Mouse (Mus musculus): ENCODE measurements around the gene Ncor1. TPM values are rescaled to one million over a fixed set of nuclear protein-coding genes. Genes with fewer than 3 reads are reported as not detected.

The Ncor1 gene
- polyA plus RNA-seq (2017; shearing (Covaris generic)) = 100 to 1,000 TPM; 385 to 398 TPM

DNA sequence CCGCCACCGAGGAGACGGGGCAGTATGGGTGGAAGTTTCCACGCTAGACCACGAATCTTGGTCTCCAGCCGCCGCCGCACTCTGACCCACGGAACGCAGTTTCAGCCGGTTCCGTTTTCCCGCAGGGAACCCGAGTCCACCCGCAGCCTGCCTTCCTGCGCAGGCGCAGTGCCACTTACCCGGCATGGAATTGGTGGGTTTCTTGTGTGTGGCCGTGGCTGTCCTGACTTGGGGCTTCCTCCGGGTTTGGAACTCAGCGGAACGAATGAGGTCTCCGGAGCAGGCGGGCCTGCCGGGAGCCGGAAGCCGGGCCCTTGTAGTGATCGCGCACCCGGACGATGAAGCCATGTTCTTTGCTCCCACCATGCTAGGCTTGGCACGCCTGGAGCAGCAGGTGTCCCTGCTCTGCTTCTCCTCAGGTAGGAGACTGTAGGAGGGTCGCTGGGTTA lies at the start of gene Ncor1, which contains the start of gene Pigl:
Gene Ncor1 (minus strand): TSS at position 266 of the 449 bp plus-strand sequence.
Gene Pigl (plus strand): TSS at position 185 of the 449 bp plus-strand sequence.

DNA sequence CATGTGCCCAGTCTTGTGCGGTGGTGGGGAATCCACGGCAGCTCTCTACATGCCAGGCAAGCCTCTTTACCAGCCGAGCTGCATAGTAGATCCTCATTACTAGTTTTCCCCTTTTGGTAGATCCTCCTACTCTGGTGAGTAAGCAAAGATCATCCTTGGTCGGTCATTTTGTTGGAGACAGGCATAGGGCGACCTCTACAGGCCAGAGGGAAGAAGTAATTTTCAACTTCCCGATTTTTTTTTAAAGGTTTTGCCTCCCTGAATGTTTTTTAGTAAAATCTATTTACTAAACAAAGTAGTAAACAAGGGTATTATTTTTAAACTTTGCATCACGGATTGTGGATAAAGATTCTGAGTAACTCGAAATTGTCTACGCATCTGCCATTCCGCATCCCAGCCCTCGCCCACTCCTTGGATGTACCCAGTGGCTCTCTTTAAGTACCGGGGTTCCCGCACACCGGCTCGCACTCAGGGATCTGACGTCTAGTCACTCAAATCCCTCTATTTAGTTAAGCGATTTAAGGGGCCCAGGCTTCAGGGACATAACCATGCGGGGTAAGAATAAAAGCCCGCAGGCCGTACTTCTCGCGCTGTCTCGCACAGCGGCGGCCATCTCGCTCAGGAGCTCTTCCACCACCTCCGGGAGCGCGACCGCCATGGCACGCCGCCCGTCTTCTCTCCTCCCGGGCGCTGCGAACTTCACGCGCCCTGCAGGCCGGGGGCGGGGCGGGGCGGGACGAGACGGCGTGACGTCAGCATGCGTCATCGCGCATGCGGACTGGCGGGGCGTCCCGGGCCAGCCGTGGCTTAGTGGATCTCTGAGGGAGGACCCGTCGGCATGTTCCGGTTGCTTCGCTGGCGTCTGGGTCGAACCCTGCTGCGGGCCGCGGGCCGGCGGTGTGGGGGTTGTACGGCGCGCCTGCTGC lies 177.4 kb downstream of the Ncor1 start, which contains the start of the genes Zswim7 and Ttc19:
Gene Zswim7 (minus strand): TSS at position 701 of the 926 bp plus-strand sequence.
Gene Ttc19 (plus strand): TSS at position 799 of the 926 bp plus-strand sequence.

Other genes with a start within 250 kb of the Ncor1 start
- under 1 TPM; 0.11 to 0.20 TPM for gene Adora2b, start 209.6 kb downstream of the Ncor1 start, polyA plus RNA-seq (2017; shearing (Covaris generic))
- gene Zswim7, start 177.2 kb downstream of the Ncor1 start, polyA plus RNA-seq (2017; shearing (Covaris generic)) = 10 to 100 TPM in 1 of 2 experiments, 1 to 10 TPM in 1; 7.9 to 11.5 TPM
- gene Ttc19, start 177.1 kb downstream of the Ncor1 start, polyA plus RNA-seq (2017; shearing (Covaris generic)) = 10 to 100 TPM; 30.2 to 31.3 TPM
- 10 to 100 TPM in 1 of 2 experiments, 1 to 10 TPM in 1; 10.0 to 12.2 TPM for gene Pigl, start 81 bp downstream of the Ncor1 start, polyA plus RNA-seq (2017; shearing (Covaris generic))
- gene Cenpv, start 80.7 kb upstream of the Ncor1 start, polyA plus RNA-seq (2017; shearing (Covaris generic)) = 1 to 10 TPM; 4.3 to 6.5 TPM
- 1,000 to 10,000 TPM; 2,634 to 2,908 TPM for gene Ubb, start 92.6 kb upstream of the Ncor1 start, polyA plus RNA-seq (2017; shearing (Covaris generic))
- gene Trpv2, start 115.9 kb upstream of the Ncor1 start, polyA plus RNA-seq (2017; shearing (Covaris generic)) = 100 to 1,000 TPM in 1 of 2 experiments, 10 to 100 TPM in 1; 97.7 to 131 TPM
- 1 to 10 TPM; 3.0 to 6.0 TPM for gene Lrrc75a, start 190.0 kb upstream of the Ncor1 start, polyA plus RNA-seq (2017; shearing (Covaris generic))
- gene Mmgt2, start 190.1 kb upstream of the Ncor1 start, polyA plus RNA-seq (2017; shearing (Covaris generic)) = 10 to 100 TPM; 41.8 to 45.4 TPM